In the genomic region with DNA sequence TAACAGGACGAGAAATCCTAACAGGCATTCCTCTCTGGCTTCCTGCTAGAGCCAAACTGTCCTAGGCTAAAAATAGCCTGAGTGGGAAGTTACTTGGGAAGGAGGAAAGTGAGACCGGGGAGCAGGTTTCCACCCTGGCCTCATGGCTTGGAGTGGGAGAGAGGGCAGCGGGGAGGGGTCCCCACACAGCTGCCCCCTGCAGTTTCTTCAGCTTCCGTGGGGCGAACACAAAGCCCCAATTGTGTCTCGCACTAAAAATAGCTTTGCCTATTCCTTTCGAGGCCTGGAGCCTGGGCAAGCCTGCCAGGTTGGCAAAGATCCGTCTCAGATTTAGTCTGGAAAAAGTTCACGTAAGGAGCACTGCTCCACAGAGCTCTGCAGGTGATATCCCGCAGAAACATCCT, we compare ENCODE assay signal across 9 mouse cellular contexts. TPM values are rescaled to one million over a fixed set of nuclear protein-coding genes. Genes with fewer than 3 reads are reported as not detected.
DNase-seq lines count a peak whose midpoint lies in the region; ATAC-seq and TF ChIP-seq lines count a peak whose summit lies in the region.
"Had no signal": no experiment of that assay in that cellular context is flagged by ENCODE, and none has a peak within 500 bp of the region (broad histone marks: within the 10 kb centered on the region; RNA-seq: fewer than 3 reads in every experiment).

No protein-coding gene starts in this region.

- H3K9me3 ChIP-seq in forebrain, embryonic 11.5 days (ENCODE audit: control insufficient read depth, low read length) = no peaks in the 10 kb centered on the region
- no peaks in the 10 kb centered on the region for H3K9me3 ChIP-seq in hindbrain, embryonic 15.5 days
- H3K9me3 ChIP-seq in midbrain, embryonic 15.5 days = no peaks in the 10 kb centered on the region
- no peaks in the 10 kb centered on the region for H3K9me3 ChIP-seq in liver, embryonic 12.5 days (replicated peaks)

- peaks cover 14% of the 10 kb centered on the region; the same call in 1 of the 2 replicates for H3K4me1 ChIP-seq in forebrain, embryonic 11.5 days (replicated peaks; ENCODE audit: control insufficient read depth, insufficient read depth, low read length)
- H3K4me1 ChIP-seq in hindbrain, embryonic 15.5 days (replicated peaks) = peaks cover 22% of the 10 kb centered on the region
- peaks cover 23% of the 10 kb centered on the region for H3K4me1 ChIP-seq in midbrain, embryonic 15.5 days
- no peaks in the 10 kb centered on the region for H3K4me1 ChIP-seq in liver, embryonic 12.5 days

- DNase-seq in layer of hippocampus, adult 2 months (ENCODE audit: low spot score in 2 of 2) = peak; percentile 13 to 39
- DNase-seq in layer of hippocampus, adult 8-10 months (ENCODE audit: low spot score in 2 of 2) = no peak
- no peak for DNase-seq in forebrain, embryonic 11.5 days (ENCODE audit: low spot score)
- no peak for DNase-seq in kidney, postnatal 10 days
- DNase-seq in urinary bladder, postnatal 10 days (ENCODE audit: low spot score) = no peak

- H3K36me3 ChIP-seq in forebrain, embryonic 11.5 days (ENCODE audit: control insufficient read depth, insufficient read depth, low read length) = no peaks in the 10 kb centered on the region
- no peaks in the 10 kb centered on the region for H3K36me3 ChIP-seq in hindbrain, embryonic 15.5 days
- H3K36me3 ChIP-seq in midbrain, embryonic 15.5 days (replicated peaks) = no peaks in the 10 kb centered on the region
- H3K36me3 ChIP-seq in liver, embryonic 12.5 days = no peaks in the 10 kb centered on the region

- peak overlapping the region; percentile 33; the same call in 1 of the 2 replicates for H3K9ac ChIP-seq in forebrain, embryonic 11.5 days (ENCODE audit: low read length)
- no peak overlapping the region for H3K9ac ChIP-seq in hindbrain, embryonic 15.5 days
- no peak overlapping the region for H3K9ac ChIP-seq in midbrain, embryonic 15.5 days
- no peak overlapping the region for H3K9ac ChIP-seq in liver, embryonic 12.5 days

- peak; percentile 23 for TF ChIP-seq CTCF in layer of hippocampus, adult 2 months (conservative IDR thresholded peaks at IDR 0.05)

- H3K27ac ChIP-seq in layer of hippocampus, adult 2 months = peak overlapping the region; percentile 79
- peak overlapping the region; percentile 55; the same call in 1 of the 2 replicates for H3K27ac ChIP-seq in forebrain, embryonic 11.5 days (ENCODE audit: low read depth, low read length)
- peak overlapping the region; percentile 71 for H3K27ac ChIP-seq in hindbrain, embryonic 15.5 days (replicated peaks)
- H3K27ac ChIP-seq in midbrain, embryonic 15.5 days = peak overlapping the region; percentile 63
- H3K27ac ChIP-seq in liver, embryonic 12.5 days = no peak overlapping the region

- ATAC-seq in forebrain, embryonic 11.5 days (replicated peaks; ENCODE audit: low FRiP score) = peak; percentile 49; the same call in 1 of the 2 replicates
- no peak; the same call in 1 of the 2 replicates for ATAC-seq in hindbrain, embryonic 15.5 days (ENCODE audit: low FRiP score, low read depth)
- ATAC-seq in midbrain, embryonic 15.5 days (replicated peaks) = peak; percentile 44; the same call in 1 of the 2 replicates
- ATAC-seq in liver, embryonic 12.5 days = no peak
- ATAC-seq: Patski had no signal

- WGBS in forebrain, embryonic 11.5 days = 21% methylated on average over 10 of the region's 10 CpGs
- 30% methylated on average over 10 of the region's 10 CpGs for WGBS in hindbrain, embryonic 15.5 days
- 28% methylated on average over 10 of the region's 10 CpGs for WGBS in midbrain, embryonic 15.5 days
- WGBS in liver, embryonic 12.5 days (ENCODE audit: insufficient replicate concordance) = 45% methylated on average over 10 of the region's 10 CpGs

- H3K4me3 ChIP-seq in layer of hippocampus, adult 2 months = no peak overlapping the region
- H3K4me3 ChIP-seq in forebrain, embryonic 11.5 days (ENCODE audit: low read depth, low read length) = no peak overlapping the region
- no peak overlapping the region for H3K4me3 ChIP-seq in hindbrain, embryonic 15.5 days
- H3K4me3 ChIP-seq in midbrain, embryonic 15.5 days = no peak overlapping the region
- H3K4me3 ChIP-seq in liver, embryonic 12.5 days = no peak overlapping the region

- no peak overlapping the region for H3K4me2 ChIP-seq in forebrain, embryonic 11.5 days (ENCODE audit: low read depth, low read length, severe bottlenecking)
- no peak overlapping the region for H3K4me2 ChIP-seq in hindbrain, embryonic 15.5 days
- no peak overlapping the region for H3K4me2 ChIP-seq in midbrain, embryonic 15.5 days
- no peak overlapping the region for H3K4me2 ChIP-seq in liver, embryonic 12.5 days

- H3K27me3 ChIP-seq in forebrain, embryonic 11.5 days (ENCODE audit: control insufficient read depth, insufficient read depth, low read length) = no peaks in the 10 kb centered on the region
- no peaks in the 10 kb centered on the region for H3K27me3 ChIP-seq in hindbrain, embryonic 15.5 days
- H3K27me3 ChIP-seq in midbrain, embryonic 15.5 days (replicated peaks) = no peaks in the 10 kb centered on the region; the same call in 1 of the 2 replicates
- no peaks in the 10 kb centered on the region for H3K27me3 ChIP-seq in liver, embryonic 12.5 days (replicated peaks)
- H3K27me3 ChIP-seq: Patski had no signal

RNA-seq across cellular contexts. Expression of a gene that starts 58.7 kb away (rescaled TPM):
- 10 to 100 TPM; 45.6 to 53.6 TPM for total RNA-seq in layer of hippocampus, adult 2 months (2021)
- total RNA-seq in layer of hippocampus, adult 8-10 months (2022) = 10 to 100 TPM; 44.6 to 56.6 (median 51.4) TPM
- 107 and 110 TPM in 2 replicates for polyA plus RNA-seq in forebrain, embryonic 11.5 days (2014; fragmentation: Nextera tagmentation; extraction: Ambion mirVana)
- 64.0 and 67.0 TPM in 2 replicates for polyA plus RNA-seq in hindbrain, embryonic 15.5 days (2015; fragmentation: Nextera tagmentation; extraction: Ambion mirVana)
- 68.2 and 68.6 TPM in 2 replicates for polyA plus RNA-seq in midbrain, embryonic 15.5 days (2015; fragmentation: Nextera tagmentation; extraction: Ambion mirVana)
- polyA plus RNA-seq in liver, embryonic 12.5 days (2016; fragmentation: Nextera tagmentation; extraction: Ambion mirVana) = 78.9 and 80.3 TPM in 2 replicates

Comparison
In these comparisons a context has a peak if more than half of its experiments do, and no peak if none do; other contexts are left out.
1. DNase-seq: peak in layer of hippocampus, adult 2 months (2 of 2); none in layer of hippocampus, adult 8-10 months (0 of 2), forebrain, embryonic 11.5 days (single experiment), kidney, postnatal 10 days (single experiment) and urinary bladder, postnatal 10 days (single experiment).
2. ATAC-seq: peak in forebrain, embryonic 11.5 days (single experiment) and midbrain, embryonic 15.5 days (single experiment); none in hindbrain, embryonic 15.5 days (single experiment) and liver, embryonic 12.5 days (single experiment).